Mouse (Mus musculus): ENCODE measurements around the gene Apobec4. TPM values are rescaled to one million over a fixed set of nuclear protein-coding genes. Genes with fewer than 3 reads are reported as not detected.

Apobec4 gene
- total and polyA plus RNA-seq, 3 experiments: not detected

DNA sequence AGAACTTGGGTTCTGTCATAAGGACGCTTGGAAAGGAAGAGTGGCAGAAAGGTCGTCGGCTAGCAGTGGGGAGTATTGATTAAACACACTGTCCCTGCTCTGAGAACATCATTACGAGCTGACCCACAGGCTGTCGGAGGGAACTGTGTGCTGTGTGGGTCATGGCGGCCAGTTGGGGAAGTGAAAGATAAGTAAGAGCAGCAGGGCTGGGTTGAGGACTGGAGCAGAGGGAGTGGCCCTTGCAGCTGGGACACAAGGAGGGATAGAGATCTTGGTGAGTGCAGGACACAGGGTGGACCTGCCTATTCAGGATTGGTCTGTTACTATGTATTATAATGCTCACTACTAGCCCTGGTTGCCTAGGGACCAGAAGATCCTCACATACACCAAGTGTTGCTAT is 54.6 kb downstream of the Apobec4 start:
- Histone ChIP-seq H3K4me1 (ENCODE audit: control insufficient read depth in 1 of 2, insufficient read depth in 2 of 2, low read length in 2 of 2) (peaks cover 3 to 30% of the 10 kb centered on the region in 2 experiments; a peak in 3 of 4 replicates), H3K9ac (ENCODE audit: control insufficient read depth, low read depth, low read length, poor library complexity, severe bottlenecking) (no peak overlapping the region), H3K27me3 (ENCODE audit: control insufficient read depth in 1 of 2, insufficient read depth in 2 of 2, low read length in 2 of 2) (no peaks in the 10 kb centered on the region), H3K79me2 (ENCODE audit: control insufficient read depth, insufficient read depth, low read length, poor library complexity) (peaks cover 14% of the 10 kb centered on the region), H3K36me3 (ENCODE audit: control insufficient read depth in 1 of 2, insufficient read depth in 2 of 2, low read length in 2 of 2) (peaks cover 0 to 19% of the 10 kb centered on the region in 2 experiments; a peak in 2 of 4 replicates), H3K27ac (ENCODE audit: control insufficient read depth, low read depth, low read length) (no peak overlapping the region), H3K4me3 (ENCODE audit: control insufficient read depth in 1 of 2, insufficient read depth in 1 of 2, low read depth in 2 of 2, low read length in 2 of 2) (no peak overlapping the region), H3K9me3 (replicated peaks; ENCODE audit: insufficient read depth, low read length) (no peaks in the 10 kb centered on the region)
- DNase-seq (ENCODE audit: low read depth, low spot score): no peak
- no peak for TF ChIP-seq MXI1 (IDR thresholded peaks at IDR 0.05; ENCODE audit: low read depth, low read length)
- TF ChIP-seq TAL1 (IDR thresholded peaks at IDR 0.05; ENCODE audit: low read length): no peak
- no peak for TF ChIP-seq JUND (IDR thresholded peaks at IDR 0.05; ENCODE audit: low read depth, low read length)
- TF ChIP-seq RAD21 (IDR thresholded peaks at IDR 0.05; ENCODE audit: low read depth, low read length): no peak
- no peak for TF ChIP-seq E2F4 (IDR thresholded peaks at IDR 0.05; ENCODE audit: borderline replicate concordance, low read depth, low read length)
- TF ChIP-seq ELF1 (IDR thresholded peaks at IDR 0.05; ENCODE audit: low read depth, low read length): no peak
- TF ChIP-seq TCF12 (IDR thresholded peaks at IDR 0.05; ENCODE audit: low read depth, low read length): no peak
- no peak for TF ChIP-seq BHLHE40 (IDR thresholded peaks at IDR 0.05; ENCODE audit: borderline replicate concordance, low read depth, low read length)
- no peak for TF ChIP-seq MYB (IDR thresholded peaks at IDR 0.05; ENCODE audit: low read depth, low read length)
- TF ChIP-seq POLR2AphosphoS2 (IDR thresholded peaks at IDR 0.05; ENCODE audit: low read length): no peak
- no peak for TF ChIP-seq NELFE (IDR thresholded peaks at IDR 0.05; ENCODE audit: low read depth, low read length)
- TF ChIP-seq CHD1 (IDR thresholded peaks at IDR 0.05; ENCODE audit: low read depth, low read length): no peak
- no peak for TF ChIP-seq MYC (IDR thresholded peaks at IDR 0.05; ENCODE audit: low read depth, low read length)
- no peak for TF ChIP-seq USF1 (IDR thresholded peaks at IDR 0.05; ENCODE audit: low read depth, low read length)

Other genes with a start within 250 kb of the Apobec4 start
- 0.12 and 0.36 TPM in 2 replicates for gene Rgl1, start 15.8 kb downstream of the Apobec4 start, total RNA-seq (2012; rRNA removed)
- gene Rgl1, start 15.8 kb downstream of the Apobec4 start, polyA plus RNA-seq (2012; ENCODE audit: insufficient read depth in 1 of 2, insufficient read length in 2 of 2, low read depth in 1 of 2, low replicate concordance in 2 of 2, missing spikeins in 1 of 2): under 1 TPM in 1 of 2 experiments, not detected in 1; 0.39 TPM
- gene Arpc5, start 16.0 kb downstream of the Apobec4 start, total RNA-seq (2012; rRNA removed): 117 and 119 TPM in 2 replicates
- 100 to 1,000 TPM in 1 of 2 experiments, not detected in 1; 145 TPM for gene Arpc5, start 16.0 kb downstream of the Apobec4 start, polyA plus RNA-seq (2012; ENCODE audit: insufficient read depth in 1 of 2, insufficient read length in 2 of 2, low read depth in 1 of 2, low replicate concordance in 2 of 2, missing spikeins in 1 of 2)
- 35.0 and 41.8 TPM in 2 replicates for gene Ncf2, start 49.6 kb downstream of the Apobec4 start, total RNA-seq (2012; rRNA removed)
- gene Ncf2, start 49.6 kb downstream of the Apobec4 start, polyA plus RNA-seq (2012; ENCODE audit: insufficient read depth in 1 of 2, insufficient read length in 2 of 2, low read depth in 1 of 2, low replicate concordance in 2 of 2, missing spikeins in 1 of 2): 10 to 100 TPM in 1 of 2 experiments, not detected in 1; 49.2 TPM
- gene Smg7, start 152.1 kb downstream of the Apobec4 start, total RNA-seq (2012; rRNA removed): 32.1 and 32.8 TPM in 2 replicates
- 10 to 100 TPM; 52.4 to 53.9 TPM for gene Smg7, start 152.1 kb downstream of the Apobec4 start, polyA plus RNA-seq (2012; ENCODE audit: insufficient read depth in 1 of 2, insufficient read length in 2 of 2, low read depth in 1 of 2, low replicate concordance in 2 of 2, missing spikeins in 1 of 2)
- 2.8 and 3.0 TPM in 2 replicates for gene Nmnat2, start 204.4 kb downstream of the Apobec4 start, total RNA-seq (2012; rRNA removed)
- gene Nmnat2, start 204.4 kb downstream of the Apobec4 start, polyA plus RNA-seq (2012; ENCODE audit: insufficient read depth in 1 of 2, insufficient read length in 2 of 2, low read depth in 1 of 2, low replicate concordance in 2 of 2, missing spikeins in 1 of 2): 1 to 10 TPM in 1 of 2 experiments, not detected in 1; 1.3 TPM